Mouse (Mus musculus): ENCODE results near the gene Smad5. TPM values are rescaled to one million over a fixed set of nuclear protein-coding genes. Genes with fewer than 3 reads are reported as not detected.

Smad5 gene
- total and polyA plus RNA-seq, 3 experiments = 4.3 to 7.4 (median 4.4) TPM

DNA sequence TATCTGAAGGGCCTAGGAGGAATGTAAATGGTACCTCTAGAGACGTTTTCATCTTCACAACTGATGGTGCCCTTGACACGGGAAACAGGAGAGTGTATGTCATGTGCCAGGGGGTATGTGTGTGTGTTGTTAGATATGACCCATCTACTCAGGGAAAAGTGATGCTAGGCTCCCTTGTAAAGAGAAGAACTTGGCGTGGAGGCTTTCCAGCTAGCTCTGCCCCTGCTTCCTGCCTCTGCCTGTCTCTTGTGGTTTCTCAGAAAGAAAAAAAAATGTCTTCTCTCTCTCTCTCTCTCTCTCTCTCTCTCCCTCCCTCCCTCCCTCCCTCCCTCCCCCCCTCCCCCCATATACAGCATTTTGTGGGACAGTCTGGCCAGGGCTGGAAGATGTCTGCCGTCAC lies 20.9 kb upstream of the Smad5 start:
- DNase-seq (ENCODE audit: extremely low read depth) = no peak
- Histone ChIP-seq H3K9ac (ENCODE audit: insufficient read depth, low read depth) (no peak overlapping the region), H3K79me2 (replicated peaks; ENCODE audit: control insufficient read depth, extremely low read depth, insufficient read depth, poor library complexity, severe bottlenecking) (no peaks in the 10 kb centered on the region), H3K4me2 (ENCODE audit: insufficient read depth, low read depth, poor library complexity, severe bottlenecking) (no peak overlapping the region), H3K9me3 (replicated peaks; ENCODE audit: low read length) (no peaks in the 10 kb centered on the region), H3K4me3 (replicated peaks in 1 of 3; ENCODE audit: low read depth in 2 of 3, low read length in 2 of 3, poor library complexity in 1 of 3) (no peak overlapping the region), H3K27me3 (replicated peaks) (peaks cover 92% of the 10 kb centered on the region), H3K36me3 (replicated peaks in 1 of 2; ENCODE audit: control insufficient read depth in 1 of 2, insufficient read depth in 1 of 2, low read length in 1 of 2) (no peaks in the 10 kb centered on the region), H3K27ac (ENCODE audit: insufficient read depth, low read depth) (no peak overlapping the region), H3K4me1 (ENCODE audit: control insufficient read depth in 1 of 2, insufficient read depth in 2 of 2) (no peaks in the 10 kb centered on the region)
- in situ Hi-C loops (cut with MboI; ENCODE audit: low pct_ligation_motif_present, low pct_unique_long_range_greater_than_20kb, low sequenced_read_pairs) (loop anchor here (25.0 kb wide), 1 partner anchor 395 kb away; the partner anchor contains the start of gene Cxcl14), dilution Hi-C loops (cut with MboI; ENCODE audit: extremely low pct_ligation_motif_present, extremely low pct_unique_long_range_greater_than_20kb, low sequenced_read_pairs) (no loop called here)
- TF ChIP-seq HCFC1 (IDR thresholded peaks at IDR 0.05; ENCODE audit: low read depth, low read length) (no peak), CTCF (conservative IDR thresholded peaks at IDR 0.05 in 1 of 2, IDR thresholded peaks at IDR 0.05 in 1 of 2; ENCODE audit: low read depth in 2 of 2, low read length in 2 of 2) (no peak), MAFK (IDR thresholded peaks at IDR 0.05; ENCODE audit: insufficient replicate concordance, low read length) (no peak)

- Histone ChIP-seq H3K9me3 (replicated peaks; ENCODE audit: low read length) (no peaks in the 10 kb centered on the region), H3K27ac (ENCODE audit: insufficient read depth, low read depth) (no peak overlapping the region), H3K4me3 (replicated peaks in 1 of 3; ENCODE audit: low read depth in 2 of 3, low read length in 2 of 3, poor library complexity in 1 of 3) (no peak overlapping the region), H3K36me3 (replicated peaks in 1 of 2; ENCODE audit: control insufficient read depth in 1 of 2, insufficient read depth in 1 of 2, low read length in 1 of 2) (no peaks in the 10 kb centered on the region), H3K4me1 (ENCODE audit: control insufficient read depth in 1 of 2, insufficient read depth in 2 of 2) (no peaks in the 10 kb centered on the region), H3K9ac (ENCODE audit: insufficient read depth, low read depth) (no peak overlapping the region), H3K79me2 (replicated peaks; ENCODE audit: control insufficient read depth, extremely low read depth, insufficient read depth, poor library complexity, severe bottlenecking) (no peaks in the 10 kb centered on the region), H3K27me3 (replicated peaks) (peaks cover 91% of the 10 kb centered on the region), H3K4me2 (ENCODE audit: insufficient read depth, low read depth, poor library complexity, severe bottlenecking) (no peak overlapping the region)
- in situ Hi-C loops (cut with MboI; ENCODE audit: low pct_ligation_motif_present, low pct_unique_long_range_greater_than_20kb, low sequenced_read_pairs) = loop anchor here (25.0 kb wide), 1 partner anchor 395 kb away; the partner anchor contains the start of gene Cxcl14
- dilution Hi-C loops (cut with MboI; ENCODE audit: extremely low pct_ligation_motif_present, extremely low pct_unique_long_range_greater_than_20kb, low sequenced_read_pairs) = no loop called here
- no peak for DNase-seq (ENCODE audit: extremely low read depth)
- TF ChIP-seq SMC3 (IDR thresholded peaks at IDR 0.05; ENCODE audit: low read depth, low read length) (no peak), TCF12 (IDR thresholded peaks at IDR 0.05; ENCODE audit: low read depth, low read length) (no peak), ZC3H11A (IDR thresholded peaks at IDR 0.05; ENCODE audit: low read depth, low read length) (no peak), PAX5 (IDR thresholded peaks at IDR 0.05; ENCODE audit: low read length) (no peak), CHD1 (IDR thresholded peaks at IDR 0.05; ENCODE audit: low read depth, low read length) (no peak), MAZ (IDR thresholded peaks at IDR 0.05; ENCODE audit: low read depth, low read length) (no peak), ELF1 (IDR thresholded peaks at IDR 0.05; ENCODE audit: low read depth, low read length) (no peak), USF2 (conservative IDR thresholded peaks at IDR 0.05; ENCODE audit: low read depth, low read length) (no peak), RCOR1 (conservative IDR thresholded peaks at IDR 0.05; ENCODE audit: low read depth, low read length) (no peak), POLR2AphosphoS2 (IDR thresholded peaks at IDR 0.05; ENCODE audit: low read depth, low read length) (no peak), MXI1 (IDR thresholded peaks at IDR 0.05; ENCODE audit: low read depth, low read length) (no peak), JUND (conservative IDR thresholded peaks at IDR 0.05; ENCODE audit: low read depth, low read length) (no peak), MAX (IDR thresholded peaks at IDR 0.05; ENCODE audit: low read length) (no peak), HCFC1 (IDR thresholded peaks at IDR 0.05; ENCODE audit: low read depth, low read length) (no peak), UBTF (IDR thresholded peaks at IDR 0.05; ENCODE audit: low read depth, low read length) (no peak)
Observed at GRCm38 (mm10) chr13:56682326-56682725, 20.5 kb upstream of the Smad5 start.
